Mouse (Mus musculus): ENCODE data around the gene Sned1. TPM values are rescaled to one million over a fixed set of nuclear protein-coding genes. Genes with fewer than 3 reads are reported as not detected.
"Not testable (repeated sequence)": the region's sequence is repeated elsewhere in the genome, so short reads cannot be mapped to it uniquely, and the experiment has no call there.

Sned1 gene
- polyA plus RNA-seq (2014; fragmentation: Nextera tagmentation; extraction: Ambion mirVana) = 1.5 and 4.0 TPM in 2 replicates

DNA sequence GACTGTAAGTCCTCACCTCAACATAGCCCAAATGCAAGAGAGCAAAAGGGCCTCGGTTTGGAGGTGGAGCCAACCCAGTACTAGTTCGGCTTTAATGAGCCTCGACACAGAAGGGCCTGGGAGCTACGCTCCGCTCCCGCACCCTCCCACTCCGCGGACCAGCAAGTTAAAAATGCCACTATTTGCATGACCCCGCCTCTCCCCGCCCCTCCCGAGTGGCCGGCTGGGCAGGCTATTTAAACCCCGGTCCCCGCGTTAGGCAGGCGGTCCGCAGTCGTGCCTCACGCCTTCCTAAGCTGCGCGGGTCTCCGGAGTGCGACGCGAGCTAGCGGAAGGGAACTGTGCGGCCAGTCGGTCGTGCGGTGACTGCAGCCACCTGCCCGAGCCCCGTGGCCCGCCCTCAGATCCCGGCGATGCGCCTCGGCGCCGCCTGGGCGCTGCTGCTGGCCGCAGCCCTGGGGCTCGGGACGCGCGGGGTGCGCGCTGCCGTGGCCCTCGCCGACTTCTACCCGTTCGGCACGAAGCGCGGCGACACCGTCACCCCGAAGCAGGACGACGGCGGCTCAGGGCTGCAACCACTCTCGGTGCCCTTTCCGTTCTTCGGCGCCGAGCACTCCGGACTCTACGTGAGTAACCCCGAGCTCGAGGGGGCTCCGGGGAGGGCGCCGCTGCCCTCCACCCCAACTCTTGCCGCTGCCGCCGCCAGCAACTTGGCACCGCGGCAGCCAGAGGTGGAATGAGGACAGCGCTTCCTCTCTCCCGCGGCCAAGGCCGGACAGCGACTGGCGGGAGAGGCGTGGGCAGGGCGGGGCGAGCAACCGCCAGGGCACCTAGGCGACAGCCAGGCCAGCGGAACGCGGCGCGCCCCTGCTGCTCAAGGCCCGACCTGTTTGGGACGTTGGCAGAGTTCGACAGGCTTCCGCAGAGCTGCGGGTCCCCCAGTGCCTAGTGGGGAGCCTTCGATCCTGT lies at the start of gene Sned1:
TSS of gene Sned1 (plus strand) at position 266 of the 969 bp plus-strand sequence.
- Histone ChIP-seq H3K36me3 (ENCODE audit: control insufficient read depth, insufficient read depth, low read length) (no peaks in the 10 kb centered on the region), H3K9me3 (ENCODE audit: control insufficient read depth, low read length) (no peaks in the 10 kb centered on the region), H3K9ac (ENCODE audit: low read depth, low read length) (peak within 1 kb of the TSS; percentile 37; the same call in 1 of the 2 replicates), H3K4me3 (ENCODE audit: low read depth, low read length) (peak within 1 kb of the TSS; percentile 48), H3K27me3 (ENCODE audit: control insufficient read depth, insufficient read depth, low read length) (peaks cover 21% of the 10 kb centered on the region), H3K4me2 (replicated peaks; ENCODE audit: low read depth, low read length) (peak within 1 kb of the TSS; percentile 94), H3K4me1 (replicated peaks; ENCODE audit: control insufficient read depth, insufficient read depth, low read length) (no peaks in the 10 kb centered on the region), H3K27ac (ENCODE audit: low read depth, low read length) (no peak within 1 kb of the TSS)
- 1% methylated on average over 96 of the region's 100 CpGs for WGBS
- peak; percentile 87 for ATAC-seq (ENCODE audit: low FRiP score)
- peak; percentile 80 for DNase-seq (ENCODE audit: low spot score)

DNA sequence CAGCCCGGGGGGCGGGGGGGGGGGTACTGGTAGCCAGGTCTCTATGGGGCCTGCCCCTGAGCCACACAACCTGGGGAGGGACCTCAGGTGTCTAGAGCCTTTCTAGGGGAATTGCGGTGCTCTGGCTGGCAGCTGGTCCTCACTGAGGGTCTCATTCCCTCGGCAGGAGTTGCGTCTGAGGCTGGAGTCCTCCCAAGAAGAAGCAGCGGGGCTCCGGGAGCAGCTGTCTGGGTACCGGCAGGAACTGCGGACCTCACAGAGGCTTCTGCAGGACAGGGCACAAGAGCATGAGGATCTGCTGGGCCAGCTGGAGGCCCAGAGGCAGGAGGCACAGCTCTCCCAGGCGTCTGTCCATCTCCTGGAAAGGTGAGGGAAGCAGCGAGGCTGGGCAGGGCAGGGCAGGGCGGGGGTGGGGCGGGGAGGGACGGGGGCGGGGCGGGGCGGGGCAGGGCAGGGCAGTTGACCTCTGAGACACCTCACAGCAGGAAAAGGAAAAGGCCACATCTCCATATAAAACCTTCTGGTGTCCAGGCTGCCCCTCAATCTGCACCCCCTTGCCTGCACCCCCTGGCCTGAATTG lies 44.8 kb upstream of the Sned1 start:
- 7% methylated on average over 16 of the region's 17 CpGs for WGBS
- H3K4me2 ChIP-seq (replicated peaks; ENCODE audit: low read depth, low read length) = no peak overlapping the region
- H3K4me1 ChIP-seq (replicated peaks; ENCODE audit: control insufficient read depth, insufficient read depth, low read length) = no peaks in the 10 kb centered on the region
- no peaks in the 10 kb centered on the region for H3K9me3 ChIP-seq (ENCODE audit: control insufficient read depth, low read length)
- DNase-seq (ENCODE audit: low spot score) (no peak), ATAC-seq (ENCODE audit: low FRiP score) (0 out of 2 replicates have a peak, but pooled peaks have one; percentile 22)
- H3K27me3 ChIP-seq (ENCODE audit: control insufficient read depth, insufficient read depth, low read length) = 0 out of 2 replicates have a peak, but pooled peaks cover 2% of the 10 kb centered on the region
- H3K36me3 ChIP-seq (ENCODE audit: control insufficient read depth, insufficient read depth, low read length) = no peaks in the 10 kb centered on the region
- H3K27ac ChIP-seq (ENCODE audit: low read depth, low read length) = no peak overlapping the region
- H3K4me3 ChIP-seq (ENCODE audit: low read depth, low read length) = no peak overlapping the region
- H3K9ac ChIP-seq (ENCODE audit: low read depth, low read length) = no peak overlapping the region

GRCm38 (mm10) chr1:93194961-93195360 lies 40.7 kb upstream of the Sned1 start:
- no peak for ATAC-seq (ENCODE audit: low FRiP score)
- Histone ChIP-seq H3K9ac (ENCODE audit: low read depth, low read length) (no peak overlapping the region), H3K4me2 (replicated peaks; ENCODE audit: low read depth, low read length) (no peak overlapping the region), H3K36me3 (ENCODE audit: control insufficient read depth, insufficient read depth, low read length) (no peaks in the 10 kb centered on the region), H3K27me3 (ENCODE audit: control insufficient read depth, insufficient read depth, low read length) (0 out of 2 replicates have a peak, but pooled peaks cover 2% of the 10 kb centered on the region), H3K4me3 (ENCODE audit: low read depth, low read length) (no peak overlapping the region), H3K4me1 (replicated peaks; ENCODE audit: control insufficient read depth, insufficient read depth, low read length) (no peaks in the 10 kb centered on the region), H3K9me3 (ENCODE audit: control insufficient read depth, low read length) (no peaks in the 10 kb centered on the region), H3K27ac (ENCODE audit: low read depth, low read length) (no peak overlapping the region)
- WGBS = 92% methylated on average over 3 of the region's 3 CpGs
- DNase-seq (ENCODE audit: low spot score) = no peak

DNA sequence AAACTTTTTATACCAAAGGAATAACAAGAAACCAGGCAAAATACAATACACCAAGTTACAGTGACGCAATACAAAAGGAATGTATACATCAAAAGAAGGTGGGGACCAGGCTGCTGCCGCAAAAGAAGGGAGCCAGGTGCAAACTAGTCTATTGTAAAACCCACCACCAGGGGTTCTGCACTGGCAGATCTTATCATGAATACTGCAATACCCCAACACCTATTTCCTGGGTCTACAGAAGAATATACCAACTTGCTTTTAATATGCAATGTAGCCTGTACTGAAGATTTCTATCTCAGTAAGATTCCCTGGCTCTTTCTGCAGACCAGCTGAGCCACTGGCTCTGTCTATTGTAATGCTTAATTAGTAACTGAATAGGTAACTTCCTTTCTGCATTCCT lies 38.2 kb upstream of the Sned1 start:
- H3K27me3 ChIP-seq (ENCODE audit: control insufficient read depth, insufficient read depth, low read length); H3K4me3 ChIP-seq (ENCODE audit: low read depth, low read length); H3K36me3 ChIP-seq (ENCODE audit: control insufficient read depth, insufficient read depth, low read length); H3K9me3 ChIP-seq (ENCODE audit: control insufficient read depth, low read length); H3K4me2 ChIP-seq (replicated peaks; ENCODE audit: low read depth, low read length); H3K9ac ChIP-seq (ENCODE audit: low read depth, low read length); H3K4me1 ChIP-seq (replicated peaks; ENCODE audit: control insufficient read depth, insufficient read depth, low read length); ATAC-seq (ENCODE audit: low FRiP score); DNase-seq (ENCODE audit: low spot score); H3K27ac ChIP-seq (ENCODE audit: low read depth, low read length): not testable (repeated sequence)
- 100% methylated on average over 2 of the region's 2 CpGs for WGBS

DNA sequence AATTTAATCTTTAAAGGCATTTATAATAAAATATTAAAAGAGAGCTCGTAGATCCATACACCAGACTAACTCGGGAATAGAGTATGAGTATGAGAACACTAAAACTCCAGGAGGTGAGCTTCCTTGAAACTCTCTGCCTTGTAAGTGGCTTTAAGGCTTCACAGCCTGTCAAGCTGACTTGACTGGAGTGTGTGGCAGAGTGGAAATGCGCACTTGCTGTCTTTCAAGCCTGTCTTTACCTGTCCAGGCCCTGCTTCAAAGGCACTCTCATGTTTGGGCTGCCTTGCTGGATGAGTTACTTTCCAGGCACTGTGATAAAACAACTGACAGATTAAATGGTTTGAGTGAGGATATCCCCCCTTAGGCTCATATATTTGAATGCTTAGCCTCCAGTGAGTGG lies 37.7 kb upstream of the Sned1 start:
- no peaks in the 10 kb centered on the region for H3K9me3 ChIP-seq (ENCODE audit: control insufficient read depth, low read length)
- no peaks in the 10 kb centered on the region for H3K4me1 ChIP-seq (replicated peaks; ENCODE audit: control insufficient read depth, insufficient read depth, low read length)
- H3K4me3 ChIP-seq (ENCODE audit: low read depth, low read length) = no peak overlapping the region
- no peaks in the 10 kb centered on the region for H3K27me3 ChIP-seq (ENCODE audit: control insufficient read depth, insufficient read depth, low read length)
- H3K4me2 ChIP-seq (replicated peaks; ENCODE audit: low read depth, low read length) = no peak overlapping the region
- no peak overlapping the region for H3K9ac ChIP-seq (ENCODE audit: low read depth, low read length)
- no peak for ATAC-seq (ENCODE audit: low FRiP score)
- no peak for DNase-seq (ENCODE audit: low spot score)
- H3K27ac ChIP-seq (ENCODE audit: low read depth, low read length) = no peak overlapping the region
- H3K36me3 ChIP-seq (ENCODE audit: control insufficient read depth, insufficient read depth, low read length) = no peaks in the 10 kb centered on the region
- WGBS = 82% methylated on average over 3 of the region's 3 CpGs

GRCm38 (mm10) chr1:93206277-93206970 lies 29.2 kb upstream of the Sned1 start:
- Histone ChIP-seq H3K4me3 (ENCODE audit: low read depth, low read length) (no peak overlapping the region), H3K4me1 (replicated peaks; ENCODE audit: control insufficient read depth, insufficient read depth, low read length) (no peaks in the 10 kb centered on the region), H3K27ac (ENCODE audit: low read depth, low read length) (no peak overlapping the region), H3K27me3 (ENCODE audit: control insufficient read depth, insufficient read depth, low read length) (no peaks in the 10 kb centered on the region), H3K36me3 (ENCODE audit: control insufficient read depth, insufficient read depth, low read length) (no peaks in the 10 kb centered on the region), H3K9ac (ENCODE audit: low read depth, low read length) (no peak overlapping the region), H3K4me2 (replicated peaks; ENCODE audit: low read depth, low read length) (no peak overlapping the region), H3K9me3 (ENCODE audit: control insufficient read depth, low read length) (no peaks in the 10 kb centered on the region)
- ATAC-seq (ENCODE audit: low FRiP score) (no peak), DNase-seq (ENCODE audit: low spot score) (no peak)
- 64% methylated on average over 12 of the region's 12 CpGs for WGBS

GRCm38 (mm10) chr1:93207536-93208064 lies 28.0 kb upstream of the Sned1 start:
- no peaks in the 10 kb centered on the region for H3K27me3 ChIP-seq (ENCODE audit: control insufficient read depth, insufficient read depth, low read length)
- ATAC-seq (ENCODE audit: low FRiP score) = no peak
- H3K4me3 ChIP-seq (ENCODE audit: low read depth, low read length) = no peak overlapping the region
- no peak overlapping the region for H3K9ac ChIP-seq (ENCODE audit: low read depth, low read length)
- H3K4me2 ChIP-seq (replicated peaks; ENCODE audit: low read depth, low read length) = no peak overlapping the region
- no peaks in the 10 kb centered on the region for H3K36me3 ChIP-seq (ENCODE audit: control insufficient read depth, insufficient read depth, low read length)
- no peak for DNase-seq (ENCODE audit: low spot score)
- 90% methylated on average over 4 of the region's 4 CpGs for WGBS
- no peak overlapping the region for H3K27ac ChIP-seq (ENCODE audit: low read depth, low read length)
- no peaks in the 10 kb centered on the region for H3K4me1 ChIP-seq (replicated peaks; ENCODE audit: control insufficient read depth, insufficient read depth, low read length)
- H3K9me3 ChIP-seq (ENCODE audit: control insufficient read depth, low read length) = no peaks in the 10 kb centered on the region

- Histone ChIP-seq H3K4me2 (replicated peaks; ENCODE audit: low read depth, low read length) (no peak overlapping the region), H3K27me3 (ENCODE audit: control insufficient read depth, insufficient read depth, low read length) (no peaks in the 10 kb centered on the region), H3K36me3 (ENCODE audit: control insufficient read depth, insufficient read depth, low read length) (no peaks in the 10 kb centered on the region), H3K9me3 (ENCODE audit: control insufficient read depth, low read length) (no peaks in the 10 kb centered on the region), H3K9ac (ENCODE audit: low read depth, low read length) (no peak overlapping the region), H3K4me3 (ENCODE audit: low read depth, low read length) (no peak overlapping the region), H3K27ac (ENCODE audit: low read depth, low read length) (peak overlapping the region; percentile 47; the same call in 1 of the 2 replicates), H3K4me1 (replicated peaks; ENCODE audit: control insufficient read depth, insufficient read depth, low read length) (peaks cover 3% of the 10 kb centered on the region; the same call in 1 of the 2 replicates)
- DNase-seq (ENCODE audit: low spot score) = no peak
- ATAC-seq (ENCODE audit: low FRiP score) = peak; percentile 26; the same call in 1 of the 2 replicates
- 61% methylated on average over 9 of the region's 9 CpGs for WGBS
Measured at GRCm38 (mm10) chr1:93210213-93210641, 25.4 kb upstream of the Sned1 start.
